Mouse (Mus musculus): ENCODE results near the gene Zbtb8os. TPM values are rescaled to one million over a fixed set of nuclear protein-coding genes. Genes with fewer than 3 reads are reported as not detected.

Zbtb8os gene
- total RNA-seq, 2 experiments from 2014 or later, result 26.6 to 52.6 TPM

GRCm38 (mm10) chr4:129373202-129373976 lies 37.9 kb downstream of the Zbtb8os start:
- ATAC-seq (replicated peaks; ENCODE audit: low FRiP score, low TSS enrichment, poor library complexity, severe bottlenecking), result 0 out of 2 replicates have a peak, but pooled peaks have one; percentile 15

- ATAC-seq (replicated peaks; ENCODE audit: low FRiP score, low TSS enrichment, poor library complexity, severe bottlenecking), result no peak
These were observed 38.8 kb downstream of the Zbtb8os start for GRCm38 (mm10) chr4:129374219-129374755.

GRCm38 (mm10) chr4:129375000-129375399 lies 39.5 kb downstream of the Zbtb8os start:
- no peak for ATAC-seq (replicated peaks; ENCODE audit: low FRiP score, low TSS enrichment, poor library complexity, severe bottlenecking)

GRCm38 (mm10) chr4:129375821-129376220 lies 40.3 kb downstream of the Zbtb8os start:
- ATAC-seq (replicated peaks; ENCODE audit: low FRiP score, low TSS enrichment, poor library complexity, severe bottlenecking), result no peak

GRCm38 (mm10) chr4:129376961-129377545 lies 41.6 kb downstream of the Zbtb8os start:
- ATAC-seq (replicated peaks; ENCODE audit: low FRiP score, low TSS enrichment, poor library complexity, severe bottlenecking), result no peak; the same call in 1 of the 2 replicates

- 0 out of 2 replicates have a peak, but pooled peaks have one; percentile 40 for ATAC-seq (replicated peaks; ENCODE audit: low FRiP score, low TSS enrichment, poor library complexity, severe bottlenecking)
These were observed 42.3 kb downstream of the Zbtb8os start, which contains the start of gene Zbtb8a for GRCm38 (mm10) chr4:129377601-129378390. TSS of gene Zbtb8a (minus strand) at chr4:129378116.

GRCm38 (mm10) chr4:129379805-129380204 lies 44.3 kb downstream of the Zbtb8os start:
- no peak for ATAC-seq (replicated peaks; ENCODE audit: low FRiP score, low TSS enrichment, poor library complexity, severe bottlenecking)

- ATAC-seq (replicated peaks; ENCODE audit: low FRiP score, low TSS enrichment, poor library complexity, severe bottlenecking), result no peak
These were observed 45.7 kb downstream of the Zbtb8os start for GRCm38 (mm10) chr4:129381148-129381547.

- no peak for ATAC-seq (replicated peaks; ENCODE audit: low FRiP score, low TSS enrichment, poor library complexity, severe bottlenecking)
These were observed 46.5 kb downstream of the Zbtb8os start for GRCm38 (mm10) chr4:129382029-129382428.

- ATAC-seq (replicated peaks; ENCODE audit: low FRiP score, low TSS enrichment, poor library complexity, severe bottlenecking), result no peak
These were observed 47.0 kb downstream of the Zbtb8os start for GRCm38 (mm10) chr4:129382488-129382887.

- no peak for ATAC-seq (replicated peaks; ENCODE audit: low FRiP score, low TSS enrichment, poor library complexity, severe bottlenecking)
These were observed 48.1 kb downstream of the Zbtb8os start for GRCm38 (mm10) chr4:129383586-129383985.

GRCm38 (mm10) chr4:129384440-129384839 lies 48.9 kb downstream of the Zbtb8os start:
- ATAC-seq (replicated peaks; ENCODE audit: low FRiP score, low TSS enrichment, poor library complexity, severe bottlenecking), result no peak

GRCm38 (mm10) chr4:129385685-129386084 lies 50.2 kb downstream of the Zbtb8os start:
- no peak for ATAC-seq (replicated peaks; ENCODE audit: low FRiP score, low TSS enrichment, poor library complexity, severe bottlenecking)

GRCm38 (mm10) chr4:129386269-129386946 lies 50.9 kb downstream of the Zbtb8os start:
- peak; percentile 92 for ATAC-seq (replicated peaks; ENCODE audit: low FRiP score, low TSS enrichment, poor library complexity, severe bottlenecking)

GRCm38 (mm10) chr4:129386989-129387388 lies 51.5 kb downstream of the Zbtb8os start:
- peak; percentile 65 for ATAC-seq (replicated peaks; ENCODE audit: low FRiP score, low TSS enrichment, poor library complexity, severe bottlenecking)

GRCm38 (mm10) chr4:129388404-129388803 lies 52.9 kb downstream of the Zbtb8os start:
- no peak for ATAC-seq (replicated peaks; ENCODE audit: low FRiP score, low TSS enrichment, poor library complexity, severe bottlenecking)

- no peak for ATAC-seq (replicated peaks; ENCODE audit: low FRiP score, low TSS enrichment, poor library complexity, severe bottlenecking)
These were observed 54.8 kb downstream of the Zbtb8os start for GRCm38 (mm10) chr4:129390216-129390743.

GRCm38 (mm10) chr4:129390936-129391557 lies 55.6 kb downstream of the Zbtb8os start:
- no peak for ATAC-seq (replicated peaks; ENCODE audit: low FRiP score, low TSS enrichment, poor library complexity, severe bottlenecking)

Data from megakaryocyte-erythroid progenitor cell, adult 5-6 weeks (primary cell).